Mouse (Mus musculus) cerebellum, adult 11 months (tissue): Measurements from ENCODE around the gene Gatb.

ENCODE experiments used
- DNase-seq: peaks from one replicate; pipeline ENCODE4 v3.0.0; 2022

Gatb gene

DNA sequence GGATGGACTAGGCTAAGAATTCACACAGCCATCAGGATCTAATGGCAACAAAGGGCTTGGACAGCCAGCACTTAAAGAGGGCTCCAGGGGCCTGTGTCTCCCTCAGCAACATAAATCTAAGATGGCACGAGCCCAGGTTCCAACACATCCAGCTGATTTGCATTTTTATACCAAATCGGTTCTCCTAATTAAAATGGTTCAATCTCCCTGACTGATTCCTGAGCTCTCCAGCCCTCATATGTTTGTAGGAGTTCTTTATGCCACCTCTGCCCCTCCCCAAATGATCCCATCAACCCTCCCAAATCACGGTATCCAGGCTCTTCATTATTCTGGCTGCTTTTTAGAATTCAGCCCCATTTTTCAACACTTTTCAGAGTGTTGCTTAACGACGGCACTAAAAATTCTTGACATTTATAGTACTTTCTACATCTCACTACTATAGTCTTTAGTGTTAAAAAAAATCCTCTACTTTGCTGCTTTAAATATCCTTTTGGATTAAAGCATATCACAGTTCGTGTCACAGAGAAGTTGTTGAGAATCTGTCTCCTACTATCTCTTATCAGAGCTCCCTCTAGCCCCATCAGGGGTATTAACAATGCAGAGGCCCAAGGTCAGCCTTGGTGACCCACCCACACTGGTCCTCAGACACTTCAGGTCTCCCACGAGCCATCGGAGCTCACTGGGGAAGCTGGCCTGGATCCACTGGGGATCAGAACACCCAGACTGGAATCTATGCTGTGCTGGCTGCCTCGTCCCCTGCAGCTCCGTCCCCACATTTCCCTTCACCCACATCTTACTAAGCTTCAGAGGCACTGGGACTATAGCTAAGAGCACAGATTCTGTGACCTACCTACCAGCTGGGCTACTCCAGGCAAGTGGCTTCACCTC, 88.3 kb downstream of the Gatb start:
- DNase-seq: no peak

DNA sequence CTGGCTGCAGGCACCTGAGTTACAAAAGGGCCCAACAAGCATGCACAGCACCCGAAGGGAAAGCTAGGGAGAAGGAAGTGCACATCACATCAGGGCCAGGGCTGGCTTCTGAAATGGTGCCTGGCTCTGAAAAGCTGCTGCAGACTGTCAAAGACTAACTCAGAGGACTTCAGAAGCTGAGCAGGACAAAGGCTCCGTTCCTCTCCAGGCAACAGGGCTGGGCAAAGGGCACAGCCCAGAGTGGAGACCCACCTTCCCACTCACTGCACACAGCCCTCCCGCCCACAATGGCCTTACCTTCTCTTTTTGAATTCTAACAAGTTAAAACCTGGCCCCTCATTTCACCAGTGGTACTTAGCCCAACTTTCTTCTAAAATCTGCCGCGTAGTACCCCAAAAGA, 89.9 kb downstream of the Gatb start:
- no peak for DNase-seq

DNA sequence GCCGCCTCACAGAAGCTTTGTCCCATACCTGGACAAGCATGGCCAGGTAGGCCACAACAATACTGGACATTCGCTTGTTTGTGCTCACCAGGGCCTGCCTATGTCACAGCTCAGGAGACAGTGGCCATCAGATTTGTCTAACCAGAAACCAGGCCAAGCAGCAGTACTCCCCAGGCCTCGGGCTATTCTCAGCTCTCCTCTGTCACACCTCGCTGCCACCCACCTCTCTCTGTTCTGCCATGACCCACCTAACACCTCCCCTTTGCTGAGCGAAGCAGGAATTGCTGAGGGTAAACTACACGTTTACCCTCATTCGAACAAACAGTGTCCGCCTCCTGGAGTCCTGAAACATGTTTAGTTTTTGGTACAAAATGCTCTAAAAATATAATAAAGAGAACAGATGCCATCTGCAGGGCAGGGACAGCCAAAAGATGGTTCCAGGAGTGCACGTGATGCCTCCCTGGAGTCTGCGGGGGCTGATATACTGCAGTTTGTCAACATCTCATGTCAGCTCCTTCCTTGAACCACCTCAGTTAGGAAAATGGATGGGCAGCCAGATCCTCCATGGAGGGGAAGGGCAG, 90.8 kb downstream of the Gatb start:
- DNase-seq: peak; percentile 52

DNA sequence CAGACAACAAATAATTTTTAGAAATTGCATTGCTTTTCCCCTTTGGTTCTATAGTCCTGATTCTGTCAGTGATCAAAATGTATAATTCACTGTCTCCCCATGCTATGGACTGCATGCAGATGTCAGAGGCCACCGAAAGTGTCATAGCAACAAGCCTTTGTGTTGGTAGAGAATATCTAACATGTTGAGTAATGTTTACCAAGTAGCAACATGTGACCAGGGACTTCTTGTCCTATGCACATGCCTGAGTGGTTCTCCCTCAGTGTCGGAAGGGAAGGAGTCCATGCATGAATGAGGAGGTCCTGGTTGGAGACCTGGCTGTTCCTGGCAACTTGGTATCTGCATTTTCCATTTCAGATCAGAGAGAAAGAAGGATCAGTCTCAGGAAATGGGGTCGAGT, 92.2 kb downstream of the Gatb start:
- DNase-seq: no peak

DNA sequence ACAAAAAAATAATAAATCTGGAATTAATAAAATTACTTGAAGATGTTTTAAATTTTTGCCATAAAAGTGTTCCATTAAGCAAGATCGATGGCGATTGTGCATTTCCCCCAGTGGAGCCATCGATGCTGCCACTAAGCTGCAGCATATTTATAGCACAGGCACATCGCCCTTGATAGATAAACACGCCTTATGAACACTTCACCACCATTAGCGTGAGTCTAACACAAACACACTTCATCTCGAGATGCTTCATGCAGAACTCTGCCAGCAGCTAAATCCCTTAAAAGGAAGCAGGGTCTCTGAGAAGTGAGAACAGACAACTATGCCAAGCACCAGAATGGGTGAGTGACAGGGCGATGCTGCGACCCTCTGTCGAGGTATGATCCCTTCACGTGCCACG, 92.8 kb downstream of the Gatb start:
- no peak for DNase-seq

DNA sequence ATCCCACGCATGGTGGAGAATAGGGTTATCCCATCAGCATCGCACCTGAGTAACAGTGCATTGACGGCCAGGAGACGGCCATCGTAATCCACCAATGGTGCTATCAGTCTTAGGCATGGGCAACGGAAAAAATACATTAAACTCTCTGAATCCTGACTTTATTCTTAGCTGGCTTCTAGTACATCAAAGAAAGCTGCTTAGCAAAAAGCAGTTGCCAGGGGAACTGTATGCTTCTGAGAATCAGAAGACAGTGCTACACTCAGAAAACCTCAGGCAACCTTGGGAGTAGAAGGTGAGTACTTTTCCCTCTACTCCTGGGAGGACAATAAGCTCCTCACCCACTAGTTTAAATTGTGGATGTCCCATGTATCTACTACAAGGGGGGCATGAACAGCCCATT, 93.8 kb downstream of the Gatb start:
- no peak for DNase-seq

DNA sequence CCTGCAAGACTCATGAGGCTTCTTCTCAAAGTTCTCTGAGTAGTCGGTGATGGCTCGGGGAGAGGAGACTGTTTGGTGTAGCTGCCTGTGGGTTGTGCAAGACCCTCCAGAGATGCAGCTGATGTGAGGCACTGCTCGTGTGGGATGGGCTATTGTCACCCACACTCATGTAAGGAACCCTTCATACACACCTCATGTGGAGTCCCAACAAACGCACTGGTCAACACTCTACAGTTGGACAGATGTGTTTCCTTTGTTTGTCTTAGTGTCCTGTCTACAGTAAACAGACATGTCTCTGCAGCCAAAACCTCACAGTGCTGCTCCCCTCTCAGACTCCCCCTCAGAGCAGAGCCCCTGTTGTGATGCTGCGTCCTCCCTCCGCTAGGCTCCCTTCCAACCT, 95.9 kb downstream of the Gatb start:
- no peak for DNase-seq

DNA sequence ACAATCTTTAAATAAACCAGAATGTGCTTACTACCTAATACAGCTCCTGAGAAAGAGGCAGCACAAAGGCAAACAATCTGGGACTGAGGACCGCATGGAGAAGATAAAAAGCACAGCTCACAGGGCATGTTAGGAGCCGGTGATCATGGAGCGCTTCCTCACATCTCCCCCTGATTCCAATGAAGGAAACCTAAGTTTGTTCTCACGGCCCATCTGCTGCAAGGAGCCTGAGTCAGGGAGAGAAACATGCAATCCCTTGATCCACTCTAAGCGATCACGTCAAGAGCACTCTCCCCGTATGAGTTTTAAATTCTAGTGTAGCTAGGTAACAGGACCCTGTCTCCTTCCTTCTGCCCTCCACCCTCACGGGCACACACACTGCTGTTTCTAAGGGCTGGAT, 103.2 kb downstream of the Gatb start:
- DNase-seq: no peak

DNA sequence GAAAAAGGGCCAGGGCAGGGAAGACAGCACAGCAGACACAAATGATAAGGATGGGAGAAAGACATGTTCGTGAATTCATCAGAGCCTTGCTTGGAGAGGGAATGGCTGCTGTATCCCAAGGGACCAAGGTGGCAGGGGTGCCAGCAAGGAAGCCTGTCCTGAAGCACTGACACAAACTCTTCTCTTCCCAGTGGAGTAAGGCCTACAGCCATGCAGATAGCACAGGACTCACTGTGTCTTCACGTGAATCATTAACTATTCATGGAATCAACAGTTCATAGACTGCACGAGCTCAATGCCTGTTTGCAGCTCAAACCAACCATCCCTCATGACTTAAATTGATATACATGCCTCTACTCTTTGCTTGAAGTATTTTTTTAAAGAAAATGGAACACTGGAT, 104.0 kb downstream of the Gatb start:
- DNase-seq: no peak

DNA sequence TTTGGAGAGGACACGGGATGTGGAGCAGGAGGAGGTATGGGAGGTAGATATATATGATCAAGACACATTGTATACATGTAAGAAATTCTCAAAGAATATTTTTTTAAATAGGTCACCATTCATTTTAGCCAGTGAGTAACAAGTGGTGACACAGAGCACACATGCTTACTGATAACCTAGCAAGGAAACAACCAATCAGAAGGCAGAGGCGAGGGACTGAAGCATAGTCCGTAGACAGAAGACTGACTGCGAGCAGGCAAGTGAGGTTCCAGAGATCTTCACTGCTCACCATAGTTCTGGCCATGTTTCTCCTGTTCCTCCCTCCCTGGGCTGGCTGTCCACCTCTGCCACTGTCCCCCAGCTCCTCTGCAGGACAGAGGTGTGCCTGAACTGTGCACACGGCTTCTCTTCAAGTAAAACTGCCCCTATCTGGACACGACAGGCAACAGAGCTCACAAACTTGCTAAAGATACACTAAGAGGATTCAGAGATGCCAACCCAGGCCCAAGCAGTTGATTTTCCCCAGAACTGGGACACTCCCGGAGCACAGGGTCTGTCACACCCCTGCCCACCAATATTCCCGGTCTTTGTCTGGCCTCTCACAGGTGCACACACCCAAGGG, 105.5 kb downstream of the Gatb start:
- no peak for DNase-seq

DNA sequence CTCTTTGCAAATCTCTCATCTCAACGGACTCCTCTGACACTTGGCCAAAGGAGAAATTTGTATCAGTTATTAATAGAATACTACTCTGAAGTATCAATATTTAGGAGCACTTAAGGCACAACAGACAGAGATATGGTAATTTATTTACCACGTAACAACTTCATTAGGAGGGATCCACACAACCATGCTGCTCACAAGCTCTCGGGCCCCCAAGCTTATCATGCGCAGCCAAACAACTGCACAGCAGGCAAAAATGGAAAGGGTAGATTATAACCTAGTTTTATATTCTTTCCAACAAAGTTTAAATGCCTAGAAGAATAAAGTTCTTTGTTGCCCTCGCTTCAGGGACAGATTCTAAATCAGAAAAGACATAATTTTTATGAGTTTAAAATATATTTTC, 106.0 kb downstream of the Gatb start:
- no peak for DNase-seq

DNA sequence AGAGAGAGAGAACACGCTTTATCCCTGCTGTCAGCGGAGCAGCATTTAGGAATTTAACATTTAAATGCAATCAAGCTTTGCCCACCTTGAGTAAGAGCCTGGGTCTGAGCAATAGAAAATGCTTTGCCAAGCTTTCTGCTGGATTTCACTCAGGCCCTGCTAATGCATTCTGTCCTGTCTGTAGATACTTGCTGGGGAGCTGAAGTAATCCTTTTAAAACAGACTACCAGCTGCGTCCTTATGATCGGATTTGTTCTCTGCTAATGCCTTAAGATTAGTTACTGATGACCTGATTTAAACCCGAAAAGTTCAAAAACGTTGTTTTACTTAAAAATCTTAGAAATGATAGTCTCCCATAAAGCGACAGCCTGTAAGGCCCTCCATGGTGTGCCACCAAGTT, 107.2 kb downstream of the Gatb start:
- DNase-seq: no peak

DNA sequence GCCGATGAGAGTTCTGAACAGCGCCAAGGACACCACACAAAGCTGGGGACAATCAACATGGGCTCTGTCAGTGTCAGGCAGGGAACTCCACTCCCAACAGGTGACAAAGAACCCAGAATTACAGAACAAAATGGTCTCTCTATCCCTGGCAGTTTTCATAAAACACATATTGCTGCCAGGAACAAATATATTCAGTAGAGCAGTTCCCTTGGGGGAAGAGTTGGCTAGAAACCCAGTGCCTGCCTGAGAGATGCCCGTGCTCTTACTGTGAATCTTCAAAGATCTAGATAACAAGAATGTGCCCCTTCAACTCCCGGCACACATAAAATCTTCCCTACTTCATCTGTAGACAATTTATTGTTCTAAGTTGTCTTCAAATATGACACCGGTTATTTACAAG, 109.7 kb downstream of the Gatb start:
- no peak for DNase-seq

DNA sequence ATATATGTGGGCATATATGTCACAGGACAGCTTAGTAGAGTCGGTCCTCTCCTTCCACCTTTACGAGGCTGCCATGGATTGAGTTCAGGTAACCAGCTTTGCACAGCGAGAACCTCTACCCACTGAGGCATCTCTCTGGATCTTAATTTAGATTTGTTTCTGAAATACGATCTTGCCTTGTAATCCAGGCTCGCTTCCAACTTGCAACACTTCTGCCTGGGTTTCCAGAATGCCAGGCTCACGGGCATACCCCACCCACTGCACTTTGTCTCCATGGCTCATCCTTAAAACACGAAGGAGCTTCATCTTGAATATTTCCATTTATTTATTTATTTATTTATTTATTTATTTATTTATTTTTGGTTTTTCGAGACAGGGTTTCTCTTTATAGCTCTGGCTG, 111.4 kb downstream of the Gatb start:
- DNase-seq: no peak

DNA sequence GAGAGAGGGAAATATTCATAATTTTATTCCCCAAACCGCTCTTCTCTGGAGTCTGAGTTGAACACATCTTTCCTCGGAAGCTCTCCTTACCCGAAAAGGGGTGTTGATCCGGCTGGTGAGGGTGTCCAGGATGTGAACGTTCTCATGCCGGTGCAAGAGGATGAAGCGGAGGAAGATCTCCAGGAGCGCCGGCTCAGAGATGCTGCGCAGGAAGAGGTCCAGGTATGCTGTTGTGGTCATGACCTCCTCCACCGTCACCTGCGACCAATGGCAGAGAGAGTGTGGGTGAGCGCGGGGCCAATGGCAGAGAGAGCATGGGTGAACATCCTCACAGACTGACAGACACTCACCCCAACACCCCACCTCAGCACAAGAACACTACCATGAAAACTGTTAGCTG, 114.4 kb downstream of the Gatb start:
- no peak for DNase-seq

DNA sequence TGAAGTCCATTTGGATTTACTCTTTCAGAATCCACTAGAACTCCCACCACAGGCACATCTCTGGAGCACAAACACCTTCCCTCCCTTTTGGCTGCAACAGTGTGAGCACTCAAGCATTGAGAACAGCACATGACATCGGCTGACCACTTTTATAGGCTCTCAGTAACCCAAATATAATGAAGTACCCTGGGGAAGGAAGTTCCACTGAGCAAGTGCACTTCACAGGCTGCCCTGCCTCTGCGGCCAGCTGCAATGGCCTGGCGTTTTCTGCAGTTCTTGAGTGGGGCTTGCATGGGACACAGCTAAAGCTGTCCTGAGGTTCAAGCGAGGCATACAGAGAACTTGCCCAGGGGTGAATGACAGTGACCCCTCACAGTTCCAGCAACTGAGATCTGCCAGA, 117.2 kb downstream of the Gatb start:
- DNase-seq: no peak

DNA sequence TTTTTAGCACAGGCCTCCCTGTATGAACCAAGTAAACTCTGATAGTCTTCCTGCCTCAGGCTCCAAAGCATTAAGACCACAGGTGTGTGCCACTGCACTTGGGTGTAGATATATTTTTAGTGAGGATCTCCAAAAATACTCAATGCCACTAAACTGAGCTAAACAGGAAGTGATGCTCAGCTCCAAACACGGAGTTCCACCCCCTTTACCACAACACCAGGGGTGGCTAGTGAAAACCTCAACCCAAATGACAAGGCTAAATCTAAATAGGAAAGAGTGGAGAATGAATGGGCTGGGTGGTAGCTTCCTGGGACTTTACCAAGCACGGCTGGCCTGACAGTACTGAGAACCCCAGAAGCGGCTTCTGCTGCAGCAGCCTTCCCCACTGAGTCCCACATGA, 119.1 kb downstream of the Gatb start:
- no peak for DNase-seq

DNA sequence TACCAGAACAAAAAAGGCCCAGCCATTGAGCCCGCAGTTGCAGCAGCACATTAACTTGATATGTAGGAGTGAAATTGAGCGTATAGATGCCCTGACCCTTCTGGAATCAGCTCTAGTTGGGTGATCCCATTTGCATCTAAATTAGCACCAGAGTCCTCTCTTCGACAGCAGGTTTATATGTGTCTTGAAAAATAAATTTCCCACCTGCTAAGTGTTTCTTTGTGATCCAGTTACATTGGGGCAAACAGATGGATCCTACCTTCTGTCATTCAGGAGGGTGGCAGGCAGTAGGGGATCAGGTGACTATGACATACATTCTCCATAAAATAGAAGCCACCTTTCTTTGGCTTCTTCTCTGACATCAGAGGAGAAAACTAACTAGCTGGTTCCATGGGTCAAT, 121.1 kb downstream of the Gatb start:
- DNase-seq: peak; percentile 12

DNA sequence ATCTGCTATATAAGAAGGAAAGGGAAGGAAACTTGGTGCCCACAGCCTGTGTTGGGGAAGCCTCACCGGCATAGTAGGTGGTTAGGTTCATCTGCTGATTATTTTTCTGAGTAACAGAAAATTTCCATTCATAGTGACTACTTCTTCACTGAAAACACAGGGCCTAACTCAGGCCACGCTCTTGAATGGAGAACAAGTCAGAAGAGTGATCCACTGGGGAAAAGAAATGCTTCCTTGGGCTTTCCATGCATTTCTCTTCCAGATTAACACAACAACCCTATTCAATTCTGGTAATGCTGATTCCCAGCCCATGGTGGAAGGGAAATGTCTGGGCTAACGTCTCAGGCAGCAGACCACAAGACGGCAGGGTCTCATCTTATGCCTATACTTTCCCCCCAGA, 124.6 kb downstream of the Gatb start:
- DNase-seq: no peak

DNA sequence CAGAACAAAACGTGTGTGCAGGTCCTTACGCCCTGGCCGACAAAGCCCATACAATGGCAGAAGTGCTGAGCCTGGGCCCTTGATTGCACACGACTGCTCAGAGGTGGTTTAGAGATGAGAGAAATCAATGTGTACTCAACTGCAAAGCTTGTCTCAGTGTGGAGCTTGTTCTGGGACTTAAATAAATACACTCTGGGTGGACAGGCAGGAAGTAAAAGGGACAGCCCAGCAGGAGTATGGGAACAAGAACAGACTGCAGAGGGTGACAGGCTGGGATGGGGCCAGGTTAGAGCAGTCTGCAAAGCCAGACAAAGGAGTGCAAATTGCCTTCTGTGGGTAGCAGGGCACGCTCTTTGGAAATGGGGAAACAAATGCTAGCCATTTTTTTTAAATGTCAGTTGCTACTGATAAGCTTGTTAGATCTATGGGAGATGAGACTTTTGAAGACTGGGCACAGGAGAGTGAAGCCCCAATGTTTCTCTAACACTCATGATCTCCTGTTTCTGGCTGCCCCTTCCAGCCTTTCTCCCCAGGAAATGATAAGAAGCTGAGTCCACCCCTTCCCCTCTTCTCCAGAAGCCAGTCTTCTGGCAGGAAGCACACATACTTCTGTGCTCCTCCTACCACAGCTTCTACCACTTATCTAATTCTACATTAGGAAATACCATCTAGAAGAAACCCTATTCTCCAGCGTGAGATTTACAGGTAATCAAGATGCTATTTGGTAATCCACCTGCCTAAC, 129.4 kb downstream of the Gatb start:
- DNase-seq: peak; percentile 37
